Mouse (Mus musculus): Measurements from ENCODE around the gene Pold1.

DNA sequence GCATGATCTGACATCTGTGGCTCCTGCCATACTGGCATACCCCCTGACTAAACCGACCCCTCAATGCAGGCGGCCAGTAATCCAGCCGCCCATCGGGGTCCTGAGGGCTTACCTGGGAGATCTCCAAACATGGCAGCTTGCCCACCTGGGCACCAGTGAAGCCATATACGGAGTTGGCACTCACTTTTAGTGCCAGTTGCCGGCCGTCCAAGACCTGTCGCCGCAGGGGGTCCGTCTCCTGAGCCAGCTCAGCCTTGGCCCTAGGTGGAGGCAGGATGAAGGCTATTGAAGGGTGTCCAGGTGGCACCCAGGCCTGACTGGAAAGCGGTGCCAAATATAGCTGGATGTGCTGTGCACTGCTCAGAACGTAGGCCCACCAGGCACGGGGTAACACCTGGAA, 11.2 kb downstream of the Pold1 start:
- TF ChIP-seq MAFK (IDR thresholded peaks at IDR 0.05; ENCODE audit: insufficient read depth, low read depth, low read length) (no peak), HCFC1 (IDR thresholded peaks at IDR 0.05; ENCODE audit: borderline replicate concordance, insufficient read depth, low read length) (no peak), ZNF384 (IDR thresholded peaks at IDR 0.05; ENCODE audit: low read depth, low read length) (no peak), ZC3H11A (IDR thresholded peaks at IDR 0.05; ENCODE audit: borderline replicate concordance, low read depth, low read length) (no peak)
